Mouse (Mus musculus) macrophage (primary cell): ENCODE data around the gene Stk32b. TPM values are rescaled to one million over a fixed set of nuclear protein-coding genes. Genes with fewer than 3 reads are reported as not detected.

Experiments used
- H3K27ac ChIP-seq: fragments of 350-480 bp; formaldehyde crosslinking; 2 replicates; pipeline ENCODE4 v1.9.0; 2021
- H3K36me3 ChIP-seq: fragments of 350-480 bp; formaldehyde crosslinking; 2 replicates; pipeline ENCODE4 v1.9.0; 2021; ENCODE audit errors: inconsistent target
- H3K4me3 ChIP-seq: fragments of 350-480 bp; formaldehyde crosslinking; 2 replicates; pipeline ENCODE4 v1.9.0; 2021; ENCODE audit errors: inconsistent target
- H3K79me2 ChIP-seq: fragments of 350-480 bp; formaldehyde crosslinking; 2 replicates; pipeline ENCODE4 v1.9.0; 2021; ENCODE audit errors: inconsistent target
- WGBS: methylation state at CpG from one replicate; pipeline ENCODE4 v1.1.7; 2026; ENCODE audit warnings: inconsistent platforms; ENCODE audit not compliant: missing documents; 5-methylcytosine and 5-hydroxymethylcytosine counted together
- polyA plus RNA-seq: library from polyadenylated mRNA; stranded (reverse); fragments of 250-400 nt; gene quantifications from 3 replicates; pipeline ENCODE4 v1.2.4, GENCODE M21; 2018; ENCODE audit warnings: inconsistent platforms

Gene Stk32b
- polyA plus RNA-seq, 1 experiment from 2014 or later, result not detected

- no peak overlapping the region for H3K27ac ChIP-seq
- H3K36me3 ChIP-seq, result no peaks in the 10 kb centered on the region
- 89% methylated on average over 8 of the region's 8 CpGs for WGBS
- no peaks in the 10 kb centered on the region for H3K79me2 ChIP-seq
- no peak overlapping the region for H3K4me3 ChIP-seq
Observed at GRCm38 (mm10) chr5:37627437-37628163, 89.4 kb downstream of the Stk32b start.

- Histone ChIP-seq H3K4me3 (no peak overlapping the region), H3K27ac (no peak overlapping the region), H3K36me3 (no peaks in the 10 kb centered on the region), H3K79me2 (no peaks in the 10 kb centered on the region)
- 60% methylated on average over 1 of the region's 1 CpGs for WGBS
Observed at GRCm38 (mm10) chr5:37611874-37612273, 105.1 kb downstream of the Stk32b start.

- Histone ChIP-seq H3K27ac (no peak overlapping the region), H3K4me3 (no peak overlapping the region), H3K36me3 (no peaks in the 10 kb centered on the region), H3K79me2 (no peaks in the 10 kb centered on the region)
- 100% methylated on average over 1 of the region's 1 CpGs for WGBS
Observed at GRCm38 (mm10) chr5:37599566-37599965, 117.4 kb downstream of the Stk32b start.

GRCm38 (mm10) chr5:37598271-37598670 is 118.7 kb downstream of the Stk32b start:
- H3K27ac ChIP-seq, result no peak overlapping the region
- H3K79me2 ChIP-seq, result no peaks in the 10 kb centered on the region
- no peak overlapping the region for H3K4me3 ChIP-seq
- H3K36me3 ChIP-seq, result no peaks in the 10 kb centered on the region
- WGBS, result 95% methylated on average over 4 of the region's 4 CpGs

GRCm38 (mm10) chr5:37592411-37592810 is 124.6 kb downstream of the Stk32b start:
- H3K4me3 ChIP-seq, result no peak overlapping the region
- no peak overlapping the region for H3K27ac ChIP-seq
- WGBS, result 83% methylated on average over 5 of the region's 5 CpGs
- no peaks in the 10 kb centered on the region for H3K79me2 ChIP-seq
- H3K36me3 ChIP-seq, result no peaks in the 10 kb centered on the region

GRCm38 (mm10) chr5:37587861-37588260 is 129.1 kb downstream of the Stk32b start:
- Histone ChIP-seq H3K36me3 (no peaks in the 10 kb centered on the region), H3K4me3 (no peak overlapping the region), H3K27ac (no peak overlapping the region), H3K79me2 (no peaks in the 10 kb centered on the region)
- WGBS, result 39% methylated on average over 5 of the region's 5 CpGs

- H3K27ac ChIP-seq, result no peak overlapping the region
- 85% methylated on average over 6 of the region's 6 CpGs for WGBS
Observed at GRCm38 (mm10) chr5:37586071-37586470, 130.9 kb downstream of the Stk32b start.

GRCm38 (mm10) chr5:37575427-37575826 is 141.5 kb downstream of the Stk32b start:
- Histone ChIP-seq H3K36me3 (no peaks in the 10 kb centered on the region), H3K27ac (no peak overlapping the region), H3K79me2 (no peaks in the 10 kb centered on the region), H3K4me3 (no peak overlapping the region)
- WGBS, result 80% methylated on average over 6 of the region's 6 CpGs

More at GRCm38 (mm10) chr5:37586071-37586470, 130.9 kb downstream of the Stk32b start:
- Histone ChIP-seq H3K4me3 (no peak overlapping the region), H3K79me2 (no peaks in the 10 kb centered on the region), H3K36me3 (no peaks in the 10 kb centered on the region)

GRCm38 (mm10) chr5:37557274-37557815 is 159.6 kb downstream of the Stk32b start:
- H3K4me3 ChIP-seq, result no peak overlapping the region
- WGBS, result 57% methylated on average over 6 of the region's 6 CpGs
- no peaks in the 10 kb centered on the region for H3K79me2 ChIP-seq
- H3K36me3 ChIP-seq, result no peaks in the 10 kb centered on the region
- H3K27ac ChIP-seq, result no peak overlapping the region

GRCm38 (mm10) chr5:37554231-37554630 is 162.7 kb downstream of the Stk32b start:
- 87% methylated on average over 4 of the region's 4 CpGs for WGBS
- H3K27ac ChIP-seq, result no peak overlapping the region
- no peaks in the 10 kb centered on the region for H3K79me2 ChIP-seq

GRCm38 (mm10) chr5:37551649-37552048 is 165.3 kb downstream of the Stk32b start:
- 86% methylated on average over 5 of the region's 5 CpGs for WGBS
- H3K79me2 ChIP-seq, result no peaks in the 10 kb centered on the region
- no peaks in the 10 kb centered on the region for H3K36me3 ChIP-seq
- H3K4me3 ChIP-seq, result no peak overlapping the region
- no peak overlapping the region for H3K27ac ChIP-seq

More at GRCm38 (mm10) chr5:37554231-37554630, 162.7 kb downstream of the Stk32b start:
- no peak overlapping the region for H3K4me3 ChIP-seq
- no peaks in the 10 kb centered on the region for H3K36me3 ChIP-seq

GRCm38 (mm10) chr5:37535726-37536293 is 181.2 kb downstream of the Stk32b start:
- H3K4me3 ChIP-seq, result no peak overlapping the region
- no peaks in the 10 kb centered on the region for H3K36me3 ChIP-seq
- no peak overlapping the region for H3K27ac ChIP-seq
- WGBS, result 83% methylated on average over 4 of the region's 4 CpGs
- H3K79me2 ChIP-seq, result no peaks in the 10 kb centered on the region

- WGBS, result 76% methylated on average over 3 of the region's 5 CpGs
- no peak overlapping the region for H3K4me3 ChIP-seq
Observed at GRCm38 (mm10) chr5:37535227-37535626, 181.7 kb downstream of the Stk32b start.

GRCm38 (mm10) chr5:37525363-37525762 is 191.6 kb downstream of the Stk32b start:
- WGBS, result 73% methylated on average over 4 of the region's 5 CpGs
- no peak overlapping the region for H3K4me3 ChIP-seq

More at GRCm38 (mm10) chr5:37535227-37535626, 181.7 kb downstream of the Stk32b start:
- H3K27ac ChIP-seq, result no peak overlapping the region
- no peaks in the 10 kb centered on the region for H3K36me3 ChIP-seq
- no peaks in the 10 kb centered on the region for H3K79me2 ChIP-seq

GRCm38 (mm10) chr5:37520441-37520840 is 196.5 kb downstream of the Stk32b start:
- no peaks in the 10 kb centered on the region for H3K79me2 ChIP-seq
- H3K27ac ChIP-seq, result no peak overlapping the region
- no peak overlapping the region for H3K4me3 ChIP-seq
- 88% methylated on average over 3 of the region's 3 CpGs for WGBS
- H3K36me3 ChIP-seq, result no peaks in the 10 kb centered on the region

More at GRCm38 (mm10) chr5:37525363-37525762, 191.6 kb downstream of the Stk32b start:
- Histone ChIP-seq H3K79me2 (no peaks in the 10 kb centered on the region), H3K36me3 (no peaks in the 10 kb centered on the region), H3K27ac (no peak overlapping the region)
